8 mouse cellular contexts compared by ENCODE assay signal in genomic region chr17:81668466-81668865, GRCm38 (mm10).
DNase-seq lines count a peak whose midpoint lies in the region; ATAC-seq and TF ChIP-seq lines count a peak whose summit lies in the region.

No protein-coding gene starts in this region.

- H3K4me3 ChIP-seq in layer of hippocampus, adult 2 months = peak overlapping the region; percentile 81
- H3K4me3 ChIP-seq in forebrain, embryonic 12.5 days (replicated peaks) = peak overlapping the region; percentile 67
- H3K4me3 ChIP-seq in limb, embryonic 10.5 days = peak overlapping the region; percentile 80
- peak overlapping the region; percentile 75 for H3K4me3 ChIP-seq in neural tube, embryonic 14.5 days (ENCODE audit: low read depth, low read length)

- H3K27ac ChIP-seq in layer of hippocampus, adult 2 months = peak overlapping the region; percentile 93
- no peak overlapping the region for H3K27ac ChIP-seq in forebrain, embryonic 12.5 days
- H3K27ac ChIP-seq in limb, embryonic 10.5 days = peak overlapping the region; percentile 94; the same call in 1 of the 2 replicates
- H3K27ac ChIP-seq in neural tube, embryonic 14.5 days (ENCODE audit: low read depth, low read length) = peak overlapping the region; percentile 97

- H3K9ac ChIP-seq in forebrain, embryonic 12.5 days = peak overlapping the region; percentile 77
- H3K9ac ChIP-seq in neural tube, embryonic 14.5 days (replicated peaks; ENCODE audit: low read depth, low read length) = peak overlapping the region; percentile 93

- WGBS in forebrain, embryonic 12.5 days = 6% methylated on average over 2 of the region's 2 CpGs
- 6% methylated on average over 2 of the region's 2 CpGs for WGBS in limb, embryonic 10.5 days
- WGBS in neural tube, embryonic 14.5 days = 2% methylated on average over 2 of the region's 2 CpGs

- TF ChIP-seq CTCF in layer of hippocampus, adult 2 months (conservative IDR thresholded peaks at IDR 0.05) = no peak; the same call in 1 of the 2 replicates

- no peaks in the 10 kb centered on the region for H3K9me3 ChIP-seq in forebrain, embryonic 12.5 days
- no peaks in the 10 kb centered on the region for H3K9me3 ChIP-seq in limb, embryonic 10.5 days (replicated peaks)
- no peaks in the 10 kb centered on the region for H3K9me3 ChIP-seq in neural tube, embryonic 14.5 days (ENCODE audit: control insufficient read depth, low read length)

- H3K36me3 ChIP-seq in forebrain, embryonic 12.5 days (replicated peaks) = no peaks in the 10 kb centered on the region
- no peaks in the 10 kb centered on the region for H3K36me3 ChIP-seq in limb, embryonic 10.5 days
- H3K36me3 ChIP-seq in neural tube, embryonic 14.5 days (ENCODE audit: control insufficient read depth, insufficient read depth, low read length) = no peaks in the 10 kb centered on the region

- peaks cover 38% of the 10 kb centered on the region for H3K27me3 ChIP-seq in forebrain, embryonic 12.5 days
- H3K27me3 ChIP-seq in limb, embryonic 10.5 days (ENCODE audit: low read depth, poor library complexity, severe bottlenecking) = peaks cover 29% of the 10 kb centered on the region
- no peaks in the 10 kb centered on the region; the same call in 1 of the 2 replicates for H3K27me3 ChIP-seq in neural tube, embryonic 14.5 days (ENCODE audit: control insufficient read depth, insufficient read depth, low read length)

- peak overlapping the region; percentile 92 for H3K4me2 ChIP-seq in forebrain, embryonic 12.5 days
- H3K4me2 ChIP-seq in neural tube, embryonic 14.5 days (ENCODE audit: low read depth, low read length) = peak overlapping the region; percentile 72

- peak; percentile 5; the same call in 1 of the 2 replicates for ATAC-seq in forebrain, embryonic 12.5 days (ENCODE audit: low FRiP score)
- no peak for ATAC-seq in neural tube, embryonic 14.5 days (ENCODE audit: low read depth)
- ATAC-seq in granulocyte monocyte progenitor cell, adult 5-6 weeks (replicated peaks; ENCODE audit: poor library complexity, severe bottlenecking) = no peak
- ATAC-seq in inflammation-experienced regulatory T-cells, adult 6 months = no peak

- H3K4me1 ChIP-seq in forebrain, embryonic 12.5 days = peaks cover 11% of the 10 kb centered on the region
- peaks cover 35% of the 10 kb centered on the region for H3K4me1 ChIP-seq in limb, embryonic 10.5 days
- H3K4me1 ChIP-seq in neural tube, embryonic 14.5 days (ENCODE audit: control insufficient read depth, insufficient read depth, low read length) = peaks cover 20% of the 10 kb centered on the region

- DNase-seq in layer of hippocampus, adult 2 months (ENCODE audit: low spot score in 2 of 2) = no peak
- no peak for DNase-seq in layer of hippocampus, adult 8-10 months (ENCODE audit: low spot score in 2 of 2)
- DNase-seq in limb, embryonic 10.5 days (ENCODE audit: low spot score) = no peak
- no peak for DNase-seq in layer of hippocampus, postnatal 14 days (ENCODE audit: low spot score in 2 of 2)
